Mouse (Mus musculus) megakaryocyte, embryonic 14.5 days (primary cell): ENCODE measurements at regions not wholly inside any gene's neighbourhood (a gene's known extent, or its start where the extent isn't known, plus 50 kb on each side); places are given as distances from the start of the nearest gene placed in this dataset.

Experiments
- FLI1 ChIP-seq: IDR thresholded peaks from 2 replicates; pipeline ENCODE4 v1.6.1; 2012; ENCODE audit warnings: low read length, inconsistent platforms, mixed read lengths
- GATA1 ChIP-seq: IDR thresholded peaks from 3 replicates; pipeline ENCODE4 v1.6.1; 2012; ENCODE audit warnings: mixed read lengths, low read length, inconsistent platforms, borderline replicate concordance

DNA sequence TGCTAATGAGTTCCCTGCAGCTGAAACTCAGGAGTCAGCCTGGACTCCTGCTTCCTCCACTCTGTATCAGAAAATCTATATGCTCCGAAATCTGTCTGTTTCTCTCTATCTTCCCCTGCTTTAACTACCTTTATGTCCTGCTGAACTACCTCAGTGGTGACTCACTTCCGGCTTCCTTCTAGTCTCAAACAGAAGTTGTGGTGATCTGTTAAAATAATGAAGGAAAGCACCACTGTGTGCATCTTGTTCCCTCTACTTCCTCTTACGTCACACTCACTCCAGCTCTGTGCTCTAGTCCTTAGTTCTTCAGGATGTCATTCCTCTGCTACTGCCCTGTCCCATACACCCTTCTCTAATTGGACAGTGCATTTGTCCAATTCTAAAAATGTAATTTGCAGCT is 148.2 kb upstream of the Prdm1 start:
- TF ChIP-seq FLI1: no peak
- no peak for TF ChIP-seq GATA1
